Mouse (Mus musculus) cortical plate, adult 2 months (tissue): ENCODE data around the gene 1600014C23Rik.

Source experiments
- CTCF ChIP-seq: fragments of 200-500 bp; IDR thresholded peaks from 2 replicates; pipeline ENCODE4 v1.5.1; 2011; ENCODE audit warnings: mild to moderate bottlenecking, control low read depth, low read length; ENCODE audit not compliant: insufficient read depth; ENCODE audit errors: extremely low read depth
- POLR2A ChIP-seq: fragments of 200-500 bp; IDR thresholded peaks from 2 replicates; pipeline ENCODE4 v1.6.1; 2011; ENCODE audit warnings: mild to moderate bottlenecking, low read length, control low read depth; ENCODE audit not compliant: insufficient read depth; ENCODE audit errors: extremely low read depth

DNA sequence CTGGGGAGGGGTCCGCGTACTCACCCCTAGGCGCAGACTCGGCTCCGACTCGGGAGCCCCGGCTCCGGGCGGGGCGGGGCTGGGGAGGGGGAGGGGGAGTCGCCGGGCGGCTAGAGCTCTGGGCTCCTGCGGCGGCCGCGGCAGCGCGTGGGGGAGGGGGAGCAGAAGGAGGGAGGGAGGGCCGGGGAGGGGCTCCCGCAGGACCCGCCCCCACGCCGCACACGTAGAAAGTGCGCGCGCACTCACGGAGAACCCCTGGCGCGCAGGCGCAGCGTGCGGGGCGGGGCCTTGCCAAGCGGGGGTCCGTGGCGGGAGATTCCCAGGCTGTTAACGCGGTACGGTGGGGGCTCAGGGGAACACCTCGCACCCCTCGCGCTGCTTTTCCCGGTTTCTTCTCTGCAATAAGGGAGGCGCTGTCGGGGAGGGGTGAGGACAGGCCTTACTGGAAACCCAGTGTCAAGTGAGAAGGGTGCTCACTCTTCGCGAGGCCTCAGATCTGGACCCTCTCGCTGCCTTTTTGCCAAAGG lies 47.5 kb downstream of the 1600014C23Rik start, which contains the start of gene Mrpl14:
- TF ChIP-seq POLR2A (peak; percentile 67), CTCF (no peak)
